Comparison of ENCODE assay signal across 19 mouse cellular contexts in genomic region chr10:76988586-76988985, GRCm38 (mm10). TPM values are rescaled to one million over a fixed set of nuclear protein-coding genes. Genes with fewer than 3 reads are reported as not detected.
A peak's percentile ranks its signal among the peaks of the same experiment; 100 is the strongest.
DNase-seq lines count a peak whose midpoint lies in the region; ATAC-seq lines count a peak whose summit lies in the region.
"Had no signal": no experiment of that assay in that cellular context is flagged by ENCODE, and none has a peak within 500 bp of the region (broad histone marks: within the 10 kb centered on the region; RNA-seq: fewer than 3 reads in every experiment).

No protein-coding gene starts in this region.

- H3K27ac ChIP-seq in midbrain, embryonic 11.5 days (ENCODE audit: low read depth, low read length): no peak overlapping the region
- H3K27ac ChIP-seq in midbrain, embryonic 15.5 days: no peak overlapping the region

- peak; percentile 73 for DNase-seq in midbrain, embryonic 11.5 days (ENCODE audit: low spot score, missing footprints)
- peak; percentile 52 for DNase-seq in brain, adult 2 months (ENCODE audit: low read depth, low spot score)
- no peak for DNase-seq in urinary bladder, adult 2 months (ENCODE audit: low spot score)
- DNase-seq: adrenal gland, adult 2 months; adrenal gland, adult 8-10 months; adrenal gland, postnatal 10 days; adrenal gland, postnatal 14 days; adrenal gland, postnatal 25 days; adrenal gland, postnatal 36 days; B cell, adult 2 months; cerebellum, adult 11 months; cerebellum, adult 11-12 months; cerebellum, adult 18-20 months; cerebellum, adult 2 months had no signal

- no peaks in the 10 kb centered on the region for H3K9me3 ChIP-seq in midbrain, embryonic 11.5 days (ENCODE audit: control insufficient read depth, low read length)
- no peaks in the 10 kb centered on the region for H3K9me3 ChIP-seq in midbrain, embryonic 15.5 days
- H3K9me3 ChIP-seq: G1E had no signal

- no peak overlapping the region for H3K9ac ChIP-seq in midbrain, embryonic 11.5 days (ENCODE audit: low read length)
- no peak overlapping the region for H3K9ac ChIP-seq in midbrain, embryonic 15.5 days

- no peak overlapping the region for H3K4me2 ChIP-seq in midbrain, embryonic 11.5 days
- H3K4me2 ChIP-seq in midbrain, embryonic 15.5 days: no peak overlapping the region

- no peaks in the 10 kb centered on the region for H3K27me3 ChIP-seq in midbrain, embryonic 11.5 days (ENCODE audit: control insufficient read depth, insufficient read depth, low read length)
- no peaks in the 10 kb centered on the region for H3K27me3 ChIP-seq in midbrain, embryonic 15.5 days (replicated peaks)

- no peak for ATAC-seq in midbrain, embryonic 11.5 days (ENCODE audit: low FRiP score)
- no peak for ATAC-seq in midbrain, embryonic 15.5 days (replicated peaks)
- ATAC-seq: activated CD4-positive, CD25-positive, alpha-beta regulatory T cell, adult 4 months; CD4-positive, CD25-positive, alpha-beta regulatory T cell, adult 4 months; Patski had no signal

- 88% methylated on average over 5 of the region's 5 CpGs for WGBS in midbrain, embryonic 11.5 days
- 87% methylated on average over 5 of the region's 5 CpGs for WGBS in midbrain, embryonic 15.5 days

- H3K4me1 ChIP-seq in midbrain, embryonic 11.5 days (ENCODE audit: control insufficient read depth, insufficient read depth, low read length): no peaks in the 10 kb centered on the region
- H3K4me1 ChIP-seq in midbrain, embryonic 15.5 days: no peaks in the 10 kb centered on the region

- H3K4me3 ChIP-seq in midbrain, embryonic 11.5 days (ENCODE audit: low read depth, low read length): no peak overlapping the region
- H3K4me3 ChIP-seq in midbrain, embryonic 15.5 days: no peak overlapping the region

- H3K36me3 ChIP-seq in midbrain, embryonic 11.5 days (ENCODE audit: control insufficient read depth, insufficient read depth, low read length): no peaks in the 10 kb centered on the region
- no peaks in the 10 kb centered on the region for H3K36me3 ChIP-seq in midbrain, embryonic 15.5 days (replicated peaks)
- H3K36me3 ChIP-seq: G1E had no signal

RNA-seq across cellular contexts. Expression of gene Pcbp3, which starts 26.9 kb away (rescaled TPM):
- 34.4 and 41.5 TPM in 2 replicates for polyA plus RNA-seq in midbrain, embryonic 11.5 days (2014; fragmentation: Nextera tagmentation; extraction: Ambion mirVana)
- 69.5 and 72.5 TPM in 2 replicates for polyA plus RNA-seq in midbrain, embryonic 15.5 days (2015; fragmentation: Nextera tagmentation; extraction: Ambion mirVana)
- polyA plus RNA-seq in urinary bladder, adult 2 months (2012; rRNA removed): 32.0 and 35.4 TPM in 2 replicates
- polyA plus RNA-seq: G1E had no signal

RNA-seq across cellular contexts. Expression of gene Slc19a1, which starts 43.5 kb away (rescaled TPM):
- 27.5 and 29.5 TPM in 2 replicates for polyA plus RNA-seq in midbrain, embryonic 11.5 days (2014; fragmentation: Nextera tagmentation; extraction: Ambion mirVana)
- polyA plus RNA-seq in midbrain, embryonic 15.5 days (2015; fragmentation: Nextera tagmentation; extraction: Ambion mirVana): 43.9 and 45.7 TPM in 2 replicates
- 12.4 and 12.9 TPM in 2 replicates for polyA plus RNA-seq in urinary bladder, adult 2 months (2012; rRNA removed)
